Mouse (Mus musculus) right cerebral cortex, postnatal 10 days (tissue): ENCODE data around the gene Grik4.

Source experiments
- DNase-seq, 2 experiments: peaks; one replicate each; pipeline ENCODE4 v3.0.0; 2021; ENCODE audit warnings: low spot score in 2 of 2

Grik4 gene

GRCm38 (mm10) chr9:42859959-42860794 lies 84.1 kb downstream of the Grik4 start:
- no peak for DNase-seq

- DNase-seq: no peak
Measured at GRCm38 (mm10) chr9:42858998-42859690, 85.1 kb downstream of the Grik4 start.

- DNase-seq: no peak
Measured at GRCm38 (mm10) chr9:42858576-42858975, 85.7 kb downstream of the Grik4 start.

- DNase-seq: no peak
Measured at GRCm38 (mm10) chr9:42857756-42858155, 86.5 kb downstream of the Grik4 start.

GRCm38 (mm10) chr9:42853077-42853476 lies 91.2 kb downstream of the Grik4 start:
- no peak for DNase-seq

GRCm38 (mm10) chr9:42850063-42850462 lies 94.2 kb downstream of the Grik4 start:
- DNase-seq: no peak

- DNase-seq: no peak
Measured at GRCm38 (mm10) chr9:42848061-42848460, 96.2 kb downstream of the Grik4 start.

- peak; percentile 67 to 76 for DNase-seq
Measured at GRCm38 (mm10) chr9:42846676-42847425, 97.4 kb downstream of the Grik4 start.

GRCm38 (mm10) chr9:42846139-42846538 lies 98.2 kb downstream of the Grik4 start:
- DNase-seq: no peak

GRCm38 (mm10) chr9:42844301-42844700 lies 100.0 kb downstream of the Grik4 start:
- no peak for DNase-seq

- no peak for DNase-seq
Measured at GRCm38 (mm10) chr9:42838299-42838698, 106.0 kb downstream of the Grik4 start.

GRCm38 (mm10) chr9:42837498-42837897 lies 106.8 kb downstream of the Grik4 start:
- no peak for DNase-seq

- DNase-seq: no peak
Measured at GRCm38 (mm10) chr9:42831558-42831957, 112.7 kb downstream of the Grik4 start.

- no peak for DNase-seq
Measured at GRCm38 (mm10) chr9:42819247-42819646, 125.0 kb downstream of the Grik4 start.

- no peak for DNase-seq
Measured at GRCm38 (mm10) chr9:42816815-42817214, 127.5 kb downstream of the Grik4 start.

- DNase-seq: no peak
Measured at GRCm38 (mm10) chr9:42809146-42809545, 135.1 kb downstream of the Grik4 start.

- DNase-seq: no peak
Measured at GRCm38 (mm10) chr9:42808394-42808793, 135.9 kb downstream of the Grik4 start.

GRCm38 (mm10) chr9:42803061-42803491 lies 141.2 kb downstream of the Grik4 start:
- peak; percentile 51 to 53 for DNase-seq

- peak; percentile 54 to 64 for DNase-seq
Measured at GRCm38 (mm10) chr9:42801929-42802328, 142.4 kb downstream of the Grik4 start.

GRCm38 (mm10) chr9:42800138-42800537 lies 144.2 kb downstream of the Grik4 start:
- no peak for DNase-seq

- no peak for DNase-seq
Measured at GRCm38 (mm10) chr9:42799694-42800093, 144.6 kb downstream of the Grik4 start.

- peak; percentile 45 to 60 for DNase-seq
Measured at GRCm38 (mm10) chr9:42799242-42799641, 145.1 kb downstream of the Grik4 start.
